Mouse (Mus musculus): ENCODE measurements around the gene Tgm7. TPM values are rescaled to one million over a fixed set of nuclear protein-coding genes. Genes with fewer than 3 reads are reported as not detected.
"Not testable (repeated sequence)": the region's sequence is repeated elsewhere in the genome, so short reads cannot be mapped to it uniquely, and the experiment has no call there.

The Tgm7 gene
- polyA plus RNA-seq, 1 experiment, result not detected

DNA sequence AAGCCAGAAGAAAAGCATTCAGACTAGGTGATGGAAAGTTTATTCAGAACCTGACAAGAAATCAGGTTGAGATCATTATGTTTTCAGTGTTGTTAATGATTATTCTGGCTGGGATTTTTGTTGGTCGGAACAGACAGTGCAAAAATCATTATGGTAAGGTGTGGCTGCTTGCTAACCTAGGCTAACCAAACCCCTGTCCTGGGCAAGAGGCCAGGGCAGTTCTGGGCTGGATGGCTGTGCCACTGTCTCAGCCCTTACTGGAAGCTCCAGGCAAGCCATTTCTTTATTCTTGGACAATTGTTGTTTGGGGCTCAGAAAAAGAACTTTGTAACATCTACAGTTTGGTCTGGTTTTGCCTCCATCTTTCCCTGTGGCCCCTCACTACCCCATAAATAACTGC lies 17.9 kb upstream of the Tgm7 start:
- Histone ChIP-seq H3K36me3 (ENCODE audit: control insufficient read depth, insufficient read depth, low read length, poor library complexity, severe bottlenecking) (no peaks in the 10 kb centered on the region), H3K27me3 (ENCODE audit: control insufficient read depth, insufficient read depth, low read length, poor library complexity, severe bottlenecking) (no peaks in the 10 kb centered on the region), H3K4me1 (ENCODE audit: control insufficient read depth, insufficient read depth, low read length) (no peaks in the 10 kb centered on the region), H3K9ac (ENCODE audit: low read depth, poor library complexity, severe bottlenecking) (no peak overlapping the region), H3K9me3 (replicated peaks; ENCODE audit: control insufficient read depth, insufficient read depth, low read length, poor library complexity, severe bottlenecking) (no peaks in the 10 kb centered on the region), H3K27ac (ENCODE audit: insufficient read depth, low read length) (no peak overlapping the region), H3K4me3 (ENCODE audit: low read depth, low read length) (no peak overlapping the region)
- TF ChIP-seq CTCF (IDR thresholded peaks at IDR 0.05; ENCODE audit: low read depth, low read length), result no peak
- no peak for TF ChIP-seq EP300 (IDR thresholded peaks at IDR 0.05; ENCODE audit: insufficient read depth, low read depth, low read length)
- no peak for TF ChIP-seq POLR2A (IDR thresholded peaks at IDR 0.05; ENCODE audit: insufficient read depth, low read length)

DNA sequence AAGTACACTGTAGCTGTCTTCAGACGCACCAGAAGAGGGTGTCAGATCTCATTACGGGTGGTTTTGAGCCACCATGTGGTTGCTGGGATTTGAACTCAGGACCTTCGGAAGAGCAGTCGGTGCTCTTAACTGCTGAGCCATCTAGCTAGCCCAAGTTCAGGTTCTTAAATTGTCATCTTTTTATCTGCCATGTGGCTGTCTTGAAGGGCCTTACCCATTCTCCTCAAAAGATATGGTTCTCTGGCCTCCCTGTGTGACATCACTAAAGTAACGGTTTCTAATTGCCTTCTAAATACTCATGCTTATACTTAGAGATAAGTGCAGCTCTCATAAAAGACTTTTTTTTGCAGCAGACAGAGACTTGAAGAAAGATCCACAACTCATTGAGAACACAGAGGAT lies 16.7 kb upstream of the Tgm7 start:
- H3K27ac ChIP-seq (ENCODE audit: insufficient read depth, low read length); H3K36me3 ChIP-seq (ENCODE audit: control insufficient read depth, insufficient read depth, low read length, poor library complexity, severe bottlenecking); H3K27me3 ChIP-seq (ENCODE audit: control insufficient read depth, insufficient read depth, low read length, poor library complexity, severe bottlenecking); H3K9ac ChIP-seq (ENCODE audit: low read depth, poor library complexity, severe bottlenecking); H3K9me3 ChIP-seq (replicated peaks; ENCODE audit: control insufficient read depth, insufficient read depth, low read length, poor library complexity, severe bottlenecking); H3K4me1 ChIP-seq (ENCODE audit: control insufficient read depth, insufficient read depth, low read length); H3K4me3 ChIP-seq (ENCODE audit: low read depth, low read length): not testable (repeated sequence)

DNA sequence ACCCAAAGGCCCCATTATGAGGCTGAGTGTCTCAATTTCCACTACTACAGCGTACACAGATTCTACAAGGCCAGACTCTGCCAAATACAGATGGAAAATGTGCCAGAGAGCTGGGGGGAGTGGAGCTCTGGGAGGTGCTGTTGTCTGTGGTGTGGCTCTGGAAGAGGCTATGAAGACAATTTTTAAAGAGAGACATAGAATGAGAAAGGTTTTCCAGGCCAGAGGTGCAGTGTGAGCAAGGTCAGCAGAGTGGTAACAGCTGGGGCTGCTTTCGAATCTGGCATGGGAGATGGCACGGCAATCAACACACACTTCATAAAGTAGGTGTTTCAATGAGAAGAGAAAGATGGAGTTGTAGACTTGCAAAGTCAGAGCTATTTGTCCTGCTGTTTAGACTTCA lies 9.7 kb upstream of the Tgm7 start:
- Histone ChIP-seq H3K36me3 (ENCODE audit: control insufficient read depth, insufficient read depth, low read length, poor library complexity, severe bottlenecking) (no peaks in the 10 kb centered on the region), H3K4me1 (ENCODE audit: control insufficient read depth, insufficient read depth, low read length) (no peaks in the 10 kb centered on the region), H3K27ac (ENCODE audit: insufficient read depth, low read length) (no peak overlapping the region), H3K27me3 (ENCODE audit: control insufficient read depth, insufficient read depth, low read length, poor library complexity, severe bottlenecking) (no peaks in the 10 kb centered on the region), H3K9ac (ENCODE audit: low read depth, poor library complexity, severe bottlenecking) (no peak overlapping the region), H3K9me3 (replicated peaks; ENCODE audit: control insufficient read depth, insufficient read depth, low read length, poor library complexity, severe bottlenecking) (no peaks in the 10 kb centered on the region), H3K4me3 (ENCODE audit: low read depth, low read length) (no peak overlapping the region)
- TF ChIP-seq EP300 (IDR thresholded peaks at IDR 0.05; ENCODE audit: insufficient read depth, low read depth, low read length), result no peak

DNA sequence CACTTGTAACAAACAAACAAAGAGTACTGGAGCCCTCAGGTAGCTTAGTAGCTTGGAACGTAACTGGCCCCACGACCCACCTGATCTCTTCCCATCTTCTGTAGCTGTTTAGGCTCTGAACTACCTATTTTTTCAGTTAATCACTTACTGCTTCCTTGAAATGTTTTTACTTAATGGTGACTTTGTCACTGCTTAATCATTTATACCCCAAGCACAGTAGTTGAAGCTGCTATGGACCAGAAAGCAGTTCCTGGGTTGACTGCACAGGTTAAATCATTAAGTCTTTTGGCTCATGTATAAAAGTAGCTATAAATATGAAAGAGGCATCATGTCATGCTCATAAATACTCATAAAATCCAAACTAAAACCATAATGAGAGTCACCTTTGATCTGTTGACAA lies 5.8 kb upstream of the Tgm7 start:
- Histone ChIP-seq H3K9me3 (replicated peaks; ENCODE audit: control insufficient read depth, insufficient read depth, low read length, poor library complexity, severe bottlenecking) (no peaks in the 10 kb centered on the region), H3K9ac (ENCODE audit: low read depth, poor library complexity, severe bottlenecking) (no peak overlapping the region), H3K27ac (ENCODE audit: insufficient read depth, low read length) (no peak overlapping the region), H3K27me3 (ENCODE audit: control insufficient read depth, insufficient read depth, low read length, poor library complexity, severe bottlenecking) (no peaks in the 10 kb centered on the region), H3K36me3 (ENCODE audit: control insufficient read depth, insufficient read depth, low read length, poor library complexity, severe bottlenecking) (no peaks in the 10 kb centered on the region), H3K4me1 (ENCODE audit: control insufficient read depth, insufficient read depth, low read length) (no peaks in the 10 kb centered on the region), H3K4me3 (ENCODE audit: low read depth, low read length) (no peak overlapping the region)
- TF ChIP-seq CTCF (IDR thresholded peaks at IDR 0.05; ENCODE audit: low read depth, low read length) (no peak), EP300 (IDR thresholded peaks at IDR 0.05; ENCODE audit: insufficient read depth, low read depth, low read length) (no peak), POLR2A (IDR thresholded peaks at IDR 0.05; ENCODE audit: insufficient read depth, low read length) (no peak)

DNA sequence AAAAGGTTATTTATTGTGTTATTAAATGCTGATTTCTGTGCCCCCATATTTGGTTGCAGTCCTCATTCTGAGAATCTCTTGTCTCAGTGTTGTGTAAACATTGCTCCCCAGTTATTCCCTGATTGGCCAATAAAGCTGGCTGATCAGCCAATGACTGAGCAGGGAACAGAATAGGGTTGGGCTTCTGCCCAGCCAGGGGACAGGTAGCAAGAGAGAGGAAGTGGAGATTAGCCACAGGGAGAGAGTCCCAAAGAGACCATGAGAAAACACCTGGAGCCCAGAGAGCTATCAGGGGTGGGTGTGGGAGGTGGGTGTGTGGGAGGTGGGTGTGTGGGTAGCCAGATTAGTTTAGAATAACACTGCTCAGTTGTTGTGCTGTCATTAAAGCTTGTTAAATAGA lies 3.7 kb downstream of the Tgm7 start:
- H3K9ac ChIP-seq (ENCODE audit: low read depth, poor library complexity, severe bottlenecking), result no peak overlapping the region
- H3K27me3 ChIP-seq (ENCODE audit: control insufficient read depth, insufficient read depth, low read length, poor library complexity, severe bottlenecking), result no peaks in the 10 kb centered on the region
- H3K36me3 ChIP-seq (ENCODE audit: control insufficient read depth, insufficient read depth, low read length, poor library complexity, severe bottlenecking), result no peaks in the 10 kb centered on the region
- H3K27ac ChIP-seq (ENCODE audit: insufficient read depth, low read length), result no peak overlapping the region
- H3K4me1 ChIP-seq (ENCODE audit: control insufficient read depth, insufficient read depth, low read length), result no peaks in the 10 kb centered on the region
- TF ChIP-seq EP300 (IDR thresholded peaks at IDR 0.05; ENCODE audit: insufficient read depth, low read depth, low read length) (no peak), CTCF (IDR thresholded peaks at IDR 0.05; ENCODE audit: low read depth, low read length) (no peak), POLR2A (IDR thresholded peaks at IDR 0.05; ENCODE audit: insufficient read depth, low read length) (no peak)
- H3K4me3 ChIP-seq (ENCODE audit: low read depth, low read length), result no peak overlapping the region
- H3K9me3 ChIP-seq (replicated peaks; ENCODE audit: control insufficient read depth, insufficient read depth, low read length, poor library complexity, severe bottlenecking), result no peaks in the 10 kb centered on the region

DNA sequence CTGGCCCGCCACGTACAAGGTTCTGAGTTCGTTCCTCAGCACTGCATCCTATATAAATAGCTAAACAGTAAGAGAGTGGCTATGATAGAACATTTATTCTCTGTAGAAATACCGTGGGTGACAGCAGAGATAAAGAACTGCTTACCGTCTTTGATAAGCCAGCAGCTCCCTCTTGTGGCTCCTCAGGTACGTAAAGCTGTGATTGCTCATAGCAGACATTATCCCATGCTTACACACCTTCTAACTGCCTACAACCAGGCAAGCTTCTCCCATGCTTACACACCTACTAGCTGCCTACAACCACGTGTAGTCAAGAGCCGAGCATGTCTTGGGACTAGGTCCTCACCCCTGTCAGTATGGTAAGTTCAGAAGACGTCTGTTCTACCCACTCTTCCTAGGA lies 7.5 kb downstream of the Tgm7 start:
- TF ChIP-seq CTCF (IDR thresholded peaks at IDR 0.05; ENCODE audit: low read depth, low read length) (peak; percentile 40), EP300 (IDR thresholded peaks at IDR 0.05; ENCODE audit: insufficient read depth, low read depth, low read length) (no peak)
- no peak overlapping the region for H3K27ac ChIP-seq (ENCODE audit: insufficient read depth, low read length)

DNA sequence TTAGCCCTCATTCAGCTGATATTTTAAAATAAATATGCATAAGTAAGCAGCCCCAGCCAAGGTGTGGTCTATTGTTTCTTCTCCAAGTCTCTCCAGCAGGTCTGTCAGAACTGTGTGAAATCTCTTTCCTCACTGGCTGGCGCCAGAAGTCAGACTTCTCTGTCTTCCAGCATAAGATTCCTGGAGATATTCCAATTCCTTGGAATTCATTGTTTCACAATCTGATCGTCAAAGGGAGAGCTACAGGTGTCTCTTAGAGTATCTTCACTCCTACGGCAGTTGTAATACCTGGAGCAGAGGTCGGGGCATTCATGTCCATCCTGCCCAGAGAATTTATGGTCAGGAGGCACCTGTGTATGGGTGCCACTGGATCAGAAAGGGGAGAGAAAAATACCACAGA lies 19.8 kb downstream of the Tgm7 start:
- Histone ChIP-seq H3K4me3 (ENCODE audit: low read depth, low read length) (no peak overlapping the region), H3K27me3 (ENCODE audit: control insufficient read depth, insufficient read depth, low read length, poor library complexity, severe bottlenecking) (no peaks in the 10 kb centered on the region), H3K9me3 (replicated peaks; ENCODE audit: control insufficient read depth, insufficient read depth, low read length, poor library complexity, severe bottlenecking) (no peaks in the 10 kb centered on the region), H3K36me3 (ENCODE audit: control insufficient read depth, insufficient read depth, low read length, poor library complexity, severe bottlenecking) (no peaks in the 10 kb centered on the region), H3K4me1 (ENCODE audit: control insufficient read depth, insufficient read depth, low read length) (no peaks in the 10 kb centered on the region), H3K9ac (ENCODE audit: low read depth, poor library complexity, severe bottlenecking) (no peak overlapping the region), H3K27ac (ENCODE audit: insufficient read depth, low read length) (no peak overlapping the region)
- TF ChIP-seq EP300 (IDR thresholded peaks at IDR 0.05; ENCODE audit: insufficient read depth, low read depth, low read length), result no peak
- no peak for TF ChIP-seq CTCF (IDR thresholded peaks at IDR 0.05; ENCODE audit: low read depth, low read length)
- TF ChIP-seq POLR2A (IDR thresholded peaks at IDR 0.05; ENCODE audit: insufficient read depth, low read length), result no peak

More for the DNA sequence above, 7.5 kb downstream of the Tgm7 start:
- Histone ChIP-seq H3K9me3 (replicated peaks; ENCODE audit: control insufficient read depth, insufficient read depth, low read length, poor library complexity, severe bottlenecking) (no peaks in the 10 kb centered on the region), H3K9ac (ENCODE audit: low read depth, poor library complexity, severe bottlenecking) (no peak overlapping the region), H3K4me1 (ENCODE audit: control insufficient read depth, insufficient read depth, low read length) (no peaks in the 10 kb centered on the region), H3K36me3 (ENCODE audit: control insufficient read depth, insufficient read depth, low read length, poor library complexity, severe bottlenecking) (no peaks in the 10 kb centered on the region), H3K27me3 (ENCODE audit: control insufficient read depth, insufficient read depth, low read length, poor library complexity, severe bottlenecking) (no peaks in the 10 kb centered on the region), H3K4me3 (ENCODE audit: low read depth, low read length) (no peak overlapping the region)
